Mouse (Mus musculus) adrenal gland, adult 2 months (tissue): ENCODE results near the gene Casp3. TPM values are rescaled to one million over a fixed set of nuclear protein-coding genes. Genes with fewer than 3 reads are reported as not detected.
A peak's percentile ranks its signal among the peaks of the same experiment; 100 is the strongest.

ENCODE experiments used
- DNase-seq: peaks from one replicate; pipeline ENCODE4 v3.0.0; 2021
- polyA plus RNA-seq: library from polyadenylated mRNA; depleted of rRNA; stranded (reverse); fragments of >200 nt; gene quantifications from 2 replicates; pipeline ENCODE4 v1.2.3, GENCODE M21; 2012; rRNA removed
- total RNA-seq, 2 experiments: library from RNA; stranded (reverse); gene quantifications; 2 replicates each; pipeline ENCODE4 v1.2.3; 2021

Gene Casp3
- total and polyA plus RNA-seq, 3 experiments: 0.94 to 18.4 (median 16.3) TPM

DNA sequence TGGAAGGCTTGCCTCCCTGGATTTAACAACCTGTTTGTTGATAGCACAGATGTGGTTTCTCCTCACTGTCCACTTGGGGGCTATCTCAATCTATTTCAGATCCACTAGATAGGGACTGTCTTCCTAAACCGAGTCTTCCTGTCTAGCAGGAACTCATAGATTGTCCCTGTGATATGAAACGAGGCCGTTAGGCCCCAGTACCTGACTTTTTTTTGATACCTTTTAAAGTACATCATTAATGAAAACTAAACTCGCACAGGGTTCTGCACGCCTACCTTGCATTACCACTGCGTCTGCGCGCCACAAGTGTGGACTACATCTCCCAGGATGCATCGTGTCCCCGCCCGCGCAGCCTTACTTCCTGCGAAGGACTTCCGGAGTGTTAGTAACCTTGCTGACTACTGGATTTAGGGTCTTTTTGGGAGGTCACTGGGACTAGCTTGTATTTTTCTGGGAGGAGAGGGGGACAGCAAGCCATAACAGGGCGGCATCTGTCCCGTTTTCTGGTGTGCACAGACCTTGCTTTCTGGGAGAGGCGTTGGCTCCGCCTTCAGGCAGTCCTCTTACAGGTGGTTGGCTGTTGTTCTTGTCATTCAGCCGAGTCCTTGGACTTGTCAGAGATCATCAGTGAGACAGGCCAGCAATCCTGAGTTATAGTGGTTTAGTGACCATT is 69.7 kb downstream of the Casp3 start:
- DNase-seq: peak; percentile 95

Other genes starting within 250 kb of the Casp3 start
- 100 to 1,000 TPM; 620 to 836 TPM for gene Acsl1, start 146.3 kb upstream of the Casp3 start, total RNA-seq
- 85.5 and 136 TPM in 2 replicates for gene Acsl1, start 146.3 kb upstream of the Casp3 start, polyA plus RNA-seq
- 1 to 10 TPM; 1.1 to 1.9 TPM for gene Cenpu, start 65.3 kb upstream of the Casp3 start, total RNA-seq
- 0.51 and 1.4 TPM in 2 replicates for gene Cenpu, start 65.3 kb upstream of the Casp3 start, polyA plus RNA-seq
- gene Primpol, start 79 bp upstream of the Casp3 start, total RNA-seq: 10 to 100 TPM; 12.2 to 16.7 TPM
- 0.52 and 0.68 TPM in 2 replicates for gene Primpol, start 79 bp upstream of the Casp3 start, polyA plus RNA-seq
- gene Irf2, start 122.4 kb downstream of the Casp3 start, total RNA-seq: 10 to 100 TPM; 51.1 to 56.8 TPM
- gene Irf2, start 122.4 kb downstream of the Casp3 start, polyA plus RNA-seq: 8.6 and 14.9 TPM in 2 replicates